Mouse (Mus musculus) neural tube, embryonic 14.5 days (tissue): ENCODE results near the gene Tbc1d10c. TPM values are rescaled to one million over a fixed set of nuclear protein-coding genes. Genes with fewer than 3 reads are reported as not detected.

Source experiments
- ATAC-seq: fragments of 200-750 bp; cut with Nextera tagmentation; 2 replicates; pipeline ENCODE4 v1.8.0; 2017; ENCODE audit warnings: low read depth, mild to moderate bottlenecking, moderate TSS enrichment, moderate library complexity
- H3K27ac ChIP-seq: fragments of 300-500 bp; sonication (generic); 2 replicates; pipeline ENCODE4 v1.5.1; 2014; ENCODE audit warnings: low read depth, mild to moderate bottlenecking, control low read depth, low read length, moderate library complexity, mixed read lengths
- H3K27me3 ChIP-seq: fragments of 300-500 bp; sonication (generic); 2 replicates; pipeline ENCODE4 v1.6.1; 2014; ENCODE audit warnings: low read length; ENCODE audit not compliant: control insufficient read depth, insufficient read depth
- H3K36me3 ChIP-seq: fragments of 300-500 bp; sonication (generic); 2 replicates; pipeline ENCODE4 v1.6.1; 2014; ENCODE audit warnings: low read length, mixed read lengths; ENCODE audit not compliant: control insufficient read depth, insufficient read depth
- H3K4me1 ChIP-seq: fragments of 300-500 bp; sonication (generic); 2 replicates; pipeline ENCODE4 v1.6.1; 2014; ENCODE audit warnings: low read length; ENCODE audit not compliant: control insufficient read depth, insufficient read depth
- H3K4me2 ChIP-seq: fragments of 300-500 bp; sonication (generic); 2 replicates; pipeline ENCODE4 v1.6.1; 2014; ENCODE audit warnings: mild to moderate bottlenecking, low read depth, low read length, control low read depth
- H3K4me3 ChIP-seq: fragments of 300-500 bp; sonication (generic); 2 replicates; pipeline ENCODE4 v1.5.1; 2014; ENCODE audit warnings: low read depth, low read length, control low read depth, mixed read lengths
- H3K9ac ChIP-seq: fragments of 300-500 bp; sonication (generic); replicated peaks from 2 replicates; pipeline ENCODE4 v1.6.1; 2014; ENCODE audit warnings: low read depth, mild to moderate bottlenecking, control low read depth, low read length, mixed read lengths
- H3K9me3 ChIP-seq: fragments of 300-500 bp; sonication (generic); 2 replicates; pipeline ENCODE4 v1.6.1; 2016; ENCODE audit warnings: low read length; ENCODE audit not compliant: control insufficient read depth
- WGBS: fragments of 180-500 bp; shearing (Covaris S2); extraction: QIAGEN DNeasy Blood & Tissue Kit; methylation state at CpG from one replicate; pipeline ENCODE4 v1.1.7; 2014; 5-methylcytosine and 5-hydroxymethylcytosine counted together
- polyA plus RNA-seq: library from polyadenylated mRNA; unstranded; fragments of >200 nt; fragmentation: Nextera tagmentation; extraction: Ambion mirVana; gene quantifications from 2 replicates; pipeline ENCODE4 v1.2.1, GENCODE M21; 2014

Gene Tbc1d10c
- polyA plus RNA-seq, 1 experiment from 2014 or later, result 1.1 TPM

GRCm38 (mm10) chr19:4228891-4229290, 37.8 kb upstream of the Tbc1d10c start:
- Histone ChIP-seq H3K4me3 (no peak overlapping the region), H3K9ac (no peak overlapping the region), H3K4me1 (peaks cover 8% of the 10 kb centered on the region), H3K4me2 (no peak overlapping the region), H3K9me3 (no peaks in the 10 kb centered on the region), H3K36me3 (no peaks in the 10 kb centered on the region), H3K27ac (no peak overlapping the region), H3K27me3 (no peaks in the 10 kb centered on the region)
- WGBS, result 72% methylated on average over 4 of the region's 4 CpGs
- ATAC-seq, result no peak

GRCm38 (mm10) chr19:4227894-4228678, 37.0 kb upstream of the Tbc1d10c start:
- Histone ChIP-seq H3K9me3 (no peaks in the 10 kb centered on the region), H3K27me3 (no peaks in the 10 kb centered on the region), H3K9ac (no peak overlapping the region), H3K27ac (no peak overlapping the region), H3K4me3 (no peak overlapping the region), H3K4me1 (peaks cover 8% of the 10 kb centered on the region), H3K36me3 (no peaks in the 10 kb centered on the region), H3K4me2 (no peak overlapping the region)
- no peak for ATAC-seq
- 28% methylated on average over 8 of the region's 8 CpGs for WGBS

- Histone ChIP-seq H3K4me2 (no peak overlapping the region), H3K4me3 (no peak overlapping the region), H3K4me1 (peaks cover 6% of the 10 kb centered on the region), H3K36me3 (no peaks in the 10 kb centered on the region), H3K9ac (no peak overlapping the region), H3K27ac (no peak overlapping the region), H3K9me3 (no peaks in the 10 kb centered on the region), H3K27me3 (no peaks in the 10 kb centered on the region)
- no peak for ATAC-seq
- 76% methylated on average over 5 of the region's 5 CpGs for WGBS
Observed at GRCm38 (mm10) chr19:4227446-4227845, 36.4 kb upstream of the Tbc1d10c start.

- WGBS, result 91% methylated on average over 7 of the region's 7 CpGs
- Histone ChIP-seq H3K9me3 (no peaks in the 10 kb centered on the region), H3K4me1 (peaks cover 3% of the 10 kb centered on the region; the same call in 1 of the 2 replicates), H3K27ac (no peak overlapping the region), H3K4me2 (no peak overlapping the region), H3K4me3 (no peak overlapping the region), H3K36me3 (no peaks in the 10 kb centered on the region), H3K9ac (no peak overlapping the region), H3K27me3 (no peaks in the 10 kb centered on the region)
- no peak for ATAC-seq
Observed at GRCm38 (mm10) chr19:4226779-4227178, 35.7 kb upstream of the Tbc1d10c start.

- no peaks in the 10 kb centered on the region for H3K4me1 ChIP-seq
- no peak overlapping the region for H3K9ac ChIP-seq
- 0 out of 2 replicates have a peak, but pooled peaks cover 1% of the 10 kb centered on the region for H3K27me3 ChIP-seq
- no peak overlapping the region for H3K27ac ChIP-seq
- H3K4me2 ChIP-seq, result no peak overlapping the region
- H3K4me3 ChIP-seq, result no peak overlapping the region
- ATAC-seq, result peak; percentile 28; the same call in 1 of the 2 replicates
- WGBS, result 77% methylated on average over 11 of the region's 11 CpGs
- no peaks in the 10 kb centered on the region for H3K9me3 ChIP-seq
- no peaks in the 10 kb centered on the region for H3K36me3 ChIP-seq
Observed at GRCm38 (mm10) chr19:4222165-4222564, 31.1 kb upstream of the Tbc1d10c start.

GRCm38 (mm10) chr19:4220957-4221743, 30.1 kb upstream of the Tbc1d10c start:
- no peaks in the 10 kb centered on the region for H3K36me3 ChIP-seq
- peaks cover 6% of the 10 kb centered on the region; the same call in 1 of the 2 replicates for H3K27me3 ChIP-seq
- 44% methylated on average over 14 of the region's 14 CpGs for WGBS
- no peak overlapping the region for H3K4me2 ChIP-seq
- no peak overlapping the region for H3K9ac ChIP-seq
- no peaks in the 10 kb centered on the region for H3K9me3 ChIP-seq
- ATAC-seq, result peak; percentile 21; the same call in 1 of the 2 replicates
- no peak overlapping the region for H3K4me3 ChIP-seq
- no peaks in the 10 kb centered on the region for H3K4me1 ChIP-seq
- no peak overlapping the region for H3K27ac ChIP-seq

- ATAC-seq, result no peak
- 50% methylated on average over 4 of the region's 4 CpGs for WGBS
- no peaks in the 10 kb centered on the region for H3K9me3 ChIP-seq
- no peak overlapping the region for H3K4me3 ChIP-seq
- H3K4me1 ChIP-seq, result peaks cover under 1% of the 10 kb centered on the region; the same call in 1 of the 2 replicates
- H3K27me3 ChIP-seq, result peaks cover 6% of the 10 kb centered on the region; the same call in 1 of the 2 replicates
- H3K36me3 ChIP-seq, result no peaks in the 10 kb centered on the region
- H3K4me2 ChIP-seq, result no peak overlapping the region
- 0 out of 2 replicates have a peak overlapping the region, but pooled peaks have one; percentile 13 for H3K9ac ChIP-seq
- no peak overlapping the region for H3K27ac ChIP-seq
Observed at GRCm38 (mm10) chr19:4220416-4220815, 29.3 kb upstream of the Tbc1d10c start.

- H3K9me3 ChIP-seq, result no peaks in the 10 kb centered on the region
- H3K4me3 ChIP-seq, result no peak overlapping the region
- peaks cover 5% of the 10 kb centered on the region; the same call in 1 of the 2 replicates for H3K4me1 ChIP-seq
- WGBS, result 82% methylated on average over 6 of the region's 6 CpGs
- H3K4me2 ChIP-seq, result no peak overlapping the region
- peaks cover 6% of the 10 kb centered on the region; the same call in 1 of the 2 replicates for H3K27me3 ChIP-seq
- H3K27ac ChIP-seq, result no peak overlapping the region
- H3K9ac ChIP-seq, result no peak overlapping the region
- ATAC-seq, result no peak
- no peaks in the 10 kb centered on the region for H3K36me3 ChIP-seq
Observed at GRCm38 (mm10) chr19:4219943-4220342, 28.9 kb upstream of the Tbc1d10c start.

GRCm38 (mm10) chr19:4218784-4219183, 27.7 kb upstream of the Tbc1d10c start:
- ATAC-seq, result no peak
- H3K27me3 ChIP-seq, result peaks cover 14% of the 10 kb centered on the region; the same call in 1 of the 2 replicates
- H3K9me3 ChIP-seq, result no peaks in the 10 kb centered on the region
- H3K27ac ChIP-seq, result no peak overlapping the region
- H3K36me3 ChIP-seq, result no peaks in the 10 kb centered on the region
- H3K4me1 ChIP-seq, result peaks cover 14% of the 10 kb centered on the region; the same call in 1 of the 2 replicates
- no peak overlapping the region for H3K4me2 ChIP-seq
- no peak overlapping the region for H3K4me3 ChIP-seq
- H3K9ac ChIP-seq, result no peak overlapping the region
- 81% methylated on average over 1 of the region's 1 CpGs for WGBS
